Comparison of ENCODE assay signal across 15 mouse cellular contexts in the genomic region with DNA sequence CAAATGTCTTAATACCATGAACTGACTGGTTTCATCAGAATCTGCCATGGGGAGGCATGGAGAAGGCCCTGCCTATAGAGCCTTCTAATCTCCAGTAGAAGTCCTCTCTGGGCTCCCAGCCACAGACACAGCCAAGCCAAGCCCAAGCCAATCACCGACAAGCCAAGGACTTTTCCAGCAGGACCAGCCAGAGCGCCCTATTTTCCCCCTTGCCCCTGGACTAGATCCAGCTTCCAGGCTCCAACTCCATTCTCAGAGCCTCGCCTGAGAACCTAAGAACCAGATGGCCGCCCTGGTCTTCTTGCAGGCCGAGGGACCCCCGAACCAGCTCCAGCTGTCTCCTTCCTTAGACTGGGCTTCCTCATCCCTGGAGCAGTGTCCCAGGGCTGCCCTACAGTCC.
"Had no signal": no experiment of that assay in that cellular context is flagged by ENCODE, and none has a peak within 500 bp of the region (broad histone marks: within the 10 kb centered on the region; RNA-seq: fewer than 3 reads in every experiment).

No protein-coding gene starts in this region.

- ATAC-seq: liver, embryonic 12.5 days; midbrain, embryonic 13.5 days had no signal

- DNase-seq: kidney, postnatal 10 days; kidney, postnatal 36 days; layer of hippocampus, postnatal 36 days; liver; lung, adult 18-20 months; lung, postnatal 10 days; lung, postnatal 36 days; right cerebral cortex, adult 18-20 months; right cerebral cortex, postnatal 14 days; right cerebral cortex, postnatal 4 days; thymus, adult 2 months; thymus, postnatal 14 days; thymus, postnatal 4 days had no signal
